ENCODE assay signal across 8 mouse cellular contexts in the genomic region with DNA sequence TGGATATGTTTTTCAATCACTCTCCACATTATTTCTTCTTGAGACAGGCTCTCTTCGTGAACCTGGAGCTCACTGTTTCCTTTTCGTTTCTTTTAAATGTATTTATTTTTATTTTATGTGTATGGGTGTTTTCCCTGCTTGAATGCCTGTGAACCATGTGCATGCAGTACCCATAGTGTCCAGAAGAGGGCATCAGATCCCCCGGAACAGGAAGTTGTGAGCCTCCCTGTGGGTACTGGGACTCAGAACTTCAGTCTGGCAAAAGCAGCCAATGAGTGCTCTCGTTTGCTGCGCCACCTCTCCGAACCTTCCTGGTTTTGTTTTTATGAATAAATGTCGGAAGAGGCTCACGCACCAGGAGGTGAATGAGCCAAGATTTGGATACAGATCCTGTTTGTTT. TPM values are rescaled to one million over a fixed set of nuclear protein-coding genes. Genes with fewer than 3 reads are reported as not detected.
DNase-seq lines count a peak whose midpoint lies in the region; ATAC-seq and TF ChIP-seq lines count a peak whose summit lies in the region.

No protein-coding gene starts in this region.

- no peak overlapping the region for H3K4me3 ChIP-seq in gastrocnemius, adult 2 months

- TF ChIP-seq CTCF in gastrocnemius, adult 2 months (IDR thresholded peaks at IDR 0.05), result peak; percentile 61

- no peak for ATAC-seq in monocyte, adult 5-6 weeks (replicated peaks; ENCODE audit: insufficient number of reproducible peaks, low FRiP score, low TSS enrichment, poor library complexity, severe bottlenecking)

- H3K36me3 ChIP-seq in splenic B cell, adult 2 months (ENCODE audit: control insufficient read depth, insufficient read depth, low read length, poor library complexity, severe bottlenecking), result no peaks in the 10 kb centered on the region

- DNase-seq in gastrocnemius, adult 2 months, result no peak
- DNase-seq in gastrocnemius, postnatal 4 days (ENCODE audit: low spot score in 2 of 2), result no peak
- DNase-seq in spleen, adult 12 weeks (ENCODE audit: low spot score), result peak; percentile 44
- DNase-seq in spleen, postnatal 36 days (ENCODE audit: low spot score in 2 of 2), result no peak
- peak; percentile 72 for DNase-seq in induced T-regulatory cell, adult 2 months (ENCODE audit: low read depth)
- DNase-seq in splenic B cell, adult 2 months (ENCODE audit: low read depth, low spot score), result peak; percentile 68
- DNase-seq in right cerebral cortex, postnatal 14 days, result no peak

- intact Hi-C loops in gastrocnemius, adult 2 months (cut with DNase I), result no loop called here

- H3K27ac ChIP-seq in gastrocnemius, adult 2 months, result no peak overlapping the region

- H3K27me3 ChIP-seq in splenic B cell, adult 2 months (ENCODE audit: control insufficient read depth, insufficient read depth, low read length, poor library complexity, severe bottlenecking), result no peaks in the 10 kb centered on the region

RNA-seq across cellular contexts. Expression of a gene that starts 13.2 kb away (rescaled TPM):
- total RNA-seq in gastrocnemius, adult 2 months (2021), result not detected
- not detected for total RNA-seq in gastrocnemius, postnatal 4 days (2021)
- not detected in 3 replicates for total RNA-seq in monocyte, adult 5-6 weeks (2017)

RNA-seq across cellular contexts. Expression of a gene that starts 20.7 kb away (rescaled TPM):
- 1 to 10 TPM; 3.2 to 3.8 TPM for total RNA-seq in gastrocnemius, adult 2 months (2021)
- total RNA-seq in gastrocnemius, postnatal 4 days (2021), result 1 to 10 TPM; 5.2 to 5.9 TPM
- 1.3 to 5.0 TPM (median 2.3 TPM) in 3 replicates for total RNA-seq in monocyte, adult 5-6 weeks (2017)

RNA-seq across cellular contexts. Expression of a gene that starts 43.6 kb away (rescaled TPM):
- total RNA-seq in gastrocnemius, adult 2 months (2021), result not detected
- total RNA-seq in gastrocnemius, postnatal 4 days (2021), result not detected
- not detected in 3 replicates for total RNA-seq in monocyte, adult 5-6 weeks (2017)

Comparison
In these comparisons a context has a peak if more than half of its experiments do, and no peak if none do; other contexts are left out.
1. DNase-seq: peak in spleen, adult 12 weeks (single experiment), induced T-regulatory cell, adult 2 months (single experiment) and splenic B cell, adult 2 months (single experiment); none in gastrocnemius, adult 2 months (single experiment), gastrocnemius, postnatal 4 days (0 of 2), spleen, postnatal 36 days (0 of 2) and right cerebral cortex, postnatal 14 days (single experiment).